Mouse (Mus musculus) heart, embryonic 15.5 days (tissue): ENCODE measurements around the gene Parp3. TPM values are rescaled to one million over a fixed set of nuclear protein-coding genes. Genes with fewer than 3 reads are reported as not detected.

Experiments used
- ATAC-seq: fragments of 200-750 bp; cut with Nextera tagmentation; replicated peaks from 2 replicates; pipeline ENCODE4 v1.8.0; 2017; ENCODE audit warnings: low read depth, moderate TSS enrichment; ENCODE audit not compliant: insufficient number of reproducible peaks, insufficient read depth, low FRiP score
- H3K27ac ChIP-seq: fragments of 300-500 bp; sonication (generic); 2 replicates; pipeline ENCODE4 v1.5.1; 2015; ENCODE audit warnings: mild to moderate bottlenecking, inconsistent platforms
- H3K27me3 ChIP-seq: fragments of 300-500 bp; sonication (generic); 2 replicates; pipeline ENCODE4 v1.6.1; 2015; ENCODE audit warnings: inconsistent platforms
- H3K36me3 ChIP-seq: fragments of 300-500 bp; sonication (generic); 2 replicates; pipeline ENCODE4 v1.6.1; 2015; ENCODE audit warnings: mild to moderate bottlenecking, inconsistent platforms
- H3K4me1 ChIP-seq: fragments of 300-500 bp; sonication (generic); replicated peaks from 2 replicates; pipeline ENCODE4 v1.6.1; 2015; ENCODE audit warnings: inconsistent platforms
- H3K4me2 ChIP-seq: fragments of 300-500 bp; sonication (generic); 2 replicates; pipeline ENCODE4 v1.6.1; 2015; ENCODE audit warnings: inconsistent platforms, mild to moderate bottlenecking, moderate library complexity
- H3K4me3 ChIP-seq: fragments of 300-500 bp; sonication (generic); 2 replicates; pipeline ENCODE4 v1.5.1; 2015; ENCODE audit warnings: mild to moderate bottlenecking, inconsistent platforms
- H3K9ac ChIP-seq: fragments of 300-500 bp; sonication (generic); 2 replicates; pipeline ENCODE4 v1.6.1; 2015; ENCODE audit warnings: mild to moderate bottlenecking, inconsistent platforms
- H3K9me3 ChIP-seq: fragments of 300-500 bp; sonication (generic); replicated peaks from 2 replicates; pipeline ENCODE4 v1.6.1; 2016; ENCODE audit warnings: inconsistent platforms
- WGBS: fragments of 180-500 bp; shearing (Covaris S2); methylation state at CpG from one replicate; pipeline ENCODE4 v1.1.7; 2015; ENCODE audit warnings: mixed read lengths; 5-methylcytosine and 5-hydroxymethylcytosine counted together
- polyA plus RNA-seq: library from polyadenylated mRNA; unstranded; fragments of >200 nt; fragmentation: Nextera tagmentation; extraction: Ambion mirVana; gene quantifications from 2 replicates; pipeline ENCODE4 v1.2.1, GENCODE M21; 2015

Parp3 gene
- polyA plus RNA-seq, 1 experiment from 2014 or later = 1.9 TPM

GRCm38 (mm10) chr9:106421033-106421864 is 55.5 kb downstream of the Parp3 start:
- Histone ChIP-seq H3K4me3 (peak overlapping the region; percentile 4; the same call in 1 of the 2 replicates), H3K4me2 (peak overlapping the region; percentile 35), H3K36me3 (no peaks in the 10 kb centered on the region), H3K9ac (no peak overlapping the region), H3K27me3 (peaks cover 10% of the 10 kb centered on the region), H3K27ac (no peak overlapping the region), H3K4me1 (peaks cover 39% of the 10 kb centered on the region), H3K9me3 (no peaks in the 10 kb centered on the region)
- no peak for ATAC-seq
- 20% methylated on average over 18 of the region's 18 CpGs for WGBS

- Histone ChIP-seq H3K9me3 (no peaks in the 10 kb centered on the region), H3K27me3 (peaks cover 10% of the 10 kb centered on the region), H3K4me2 (no peak overlapping the region), H3K4me3 (no peak overlapping the region), H3K36me3 (no peaks in the 10 kb centered on the region), H3K4me1 (peaks cover 40% of the 10 kb centered on the region), H3K9ac (no peak overlapping the region), H3K27ac (no peak overlapping the region)
- no peak for ATAC-seq
- WGBS = 7% methylated on average over 2 of the region's 2 CpGs
These were observed 56.1 kb downstream of the Parp3 start for GRCm38 (mm10) chr9:106420608-106421007.

Other genes with a start within 250 kb of the Parp3 start
- 168 and 187 TPM in 2 replicates for gene Alas1, start 228.3 kb downstream of the Parp3 start, polyA plus RNA-seq
- gene Poc1a, start 195.9 kb downstream of the Parp3 start, polyA plus RNA-seq = 23.7 and 26.8 TPM in 2 replicates
- 8.9 and 13.8 TPM in 2 replicates for gene Dusp7, start 108.3 kb downstream of the Parp3 start, polyA plus RNA-seq
- gene Rpl29, start 47.5 kb downstream of the Parp3 start, polyA plus RNA-seq = 532 and 533 TPM in 2 replicates
- 25.1 and 28.6 TPM in 2 replicates for gene Acy1, start 38.6 kb downstream of the Parp3 start, polyA plus RNA-seq
- 7.0 and 11.0 TPM in 2 replicates for gene Abhd14b, start 29.5 kb downstream of the Parp3 start, polyA plus RNA-seq
- 50.5 and 54.2 TPM in 2 replicates for gene Abhd14a, start 29.3 kb downstream of the Parp3 start, polyA plus RNA-seq
- gene Pcbp4, start 23.7 kb downstream of the Parp3 start, polyA plus RNA-seq = 61.8 and 73.2 TPM in 2 replicates
- 0.10 and 0.14 TPM in 2 replicates for gene Gpr62, start 11.0 kb downstream of the Parp3 start, polyA plus RNA-seq
- gene Rrp9, start 986 bp downstream of the Parp3 start, polyA plus RNA-seq = 24.9 and 34.2 TPM in 2 replicates
- not detected in 2 replicates for gene Iqcf1, start 23.0 kb upstream of the Parp3 start, polyA plus RNA-seq
- not detected in 2 replicates for gene Iqcf5, start 37.6 kb upstream of the Parp3 start, polyA plus RNA-seq
- not detected in 2 replicates for gene Iqcf3, start 84.7 kb upstream of the Parp3 start, polyA plus RNA-seq
- gene Iqcf4, start 94.0 kb upstream of the Parp3 start, polyA plus RNA-seq = not detected in 2 replicates
- not detected in 2 replicates for gene Iqcf6, start 149.6 kb upstream of the Parp3 start, polyA plus RNA-seq
- gene Grm2, start 179.1 kb upstream of the Parp3 start, polyA plus RNA-seq = not detected in 2 replicates
- gene Tex264, start 209.0 kb upstream of the Parp3 start, polyA plus RNA-seq = 40.1 and 48.8 TPM in 2 replicates